Mouse (Mus musculus): ENCODE measurements at regions not wholly inside any gene's neighbourhood (a gene's known extent, or its start where the extent isn't known, plus 50 kb on each side); places are given as distances from the start of the nearest gene placed in this dataset.

GRCm38 (mm10) chr1:76083273-76084036 lies 537.4 kb downstream of the Slc4a3 start:
- peak in 1 of 2 experiments; percentile 10 for DNase-seq

- no peak for DNase-seq
Observed at GRCm38 (mm10) chr1:76091031-76091430, 545.0 kb downstream of the Slc4a3 start.

GRCm38 (mm10) chr1:76113281-76113680 lies 567.2 kb downstream of the Slc4a3 start:
- DNase-seq = peak in 1 of 2 experiments; percentile 14

GRCm38 (mm10) chr1:76120840-76121239 lies 574.8 kb downstream of the Slc4a3 start:
- DNase-seq = no peak

- no peak for DNase-seq
Observed at GRCm38 (mm10) chr1:76130353-76130752, 584.3 kb downstream of the Slc4a3 start.

- DNase-seq = no peak
Observed at GRCm38 (mm10) chr1:76136810-76137209, 590.7 kb downstream of the Slc4a3 start.

- DNase-seq = no peak
Observed at GRCm38 (mm10) chr1:76137701-76138100, 591.6 kb downstream of the Slc4a3 start.

- no peak for DNase-seq
Observed at GRCm38 (mm10) chr1:76143516-76143915, 597.5 kb downstream of the Slc4a3 start.

GRCm38 (mm10) chr1:76148963-76149362 lies 602.9 kb downstream of the Slc4a3 start:
- no peak for DNase-seq

- no peak for DNase-seq
Observed at GRCm38 (mm10) chr1:76156291-76156690, 610.2 kb downstream of the Slc4a3 start.

- DNase-seq = no peak
Observed at GRCm38 (mm10) chr1:76167486-76167885, 621.4 kb downstream of the Slc4a3 start.

GRCm38 (mm10) chr1:76181181-76181580 lies 635.1 kb downstream of the Slc4a3 start:
- no peak for DNase-seq

GRCm38 (mm10) chr1:76194844-76195243 lies 648.8 kb downstream of the Slc4a3 start:
- peak; percentile 1 to 18 for DNase-seq

GRCm38 (mm10) chr1:76197651-76198050 lies 651.6 kb downstream of the Slc4a3 start:
- no peak for DNase-seq

GRCm38 (mm10) chr1:76200906-76201305 lies 654.8 kb downstream of the Slc4a3 start:
- DNase-seq = no peak

GRCm38 (mm10) chr1:76212486-76212885 lies 666.4 kb downstream of the Slc4a3 start:
- DNase-seq = no peak

- DNase-seq = peak; percentile 18 to 19
Observed at GRCm38 (mm10) chr1:76244721-76245120, 698.7 kb downstream of the Slc4a3 start.

- DNase-seq = no peak
Observed at GRCm38 (mm10) chr1:76246181-76246796, 700.2 kb downstream of the Slc4a3 start.

GRCm38 (mm10) chr1:76247126-76247525 lies 701.1 kb downstream of the Slc4a3 start:
- DNase-seq = no peak

- no peak for DNase-seq
Observed at GRCm38 (mm10) chr1:76258217-76258616, 712.2 kb downstream of the Slc4a3 start.

GRCm38 (mm10) chr1:76276148-76276547 lies 730.1 kb downstream of the Slc4a3 start:
- DNase-seq = peak; percentile 15 to 27

- no peak for DNase-seq
Observed at GRCm38 (mm10) chr1:76276624-76277023, 730.6 kb downstream of the Slc4a3 start.

- DNase-seq = peak; percentile 15 to 31
Observed at GRCm38 (mm10) chr1:76283322-76283721, 737.3 kb downstream of the Slc4a3 start.
